Mouse (Mus musculus): ENCODE measurements around the gene Fgfr2. TPM values are rescaled to one million over a fixed set of nuclear protein-coding genes. Genes with fewer than 3 reads are reported as not detected.
A peak's percentile ranks its signal among the peaks of the same experiment; 100 is the strongest.

Fgfr2 gene
- total RNA-seq, 1 experiment, result 37.5 TPM

DNA sequence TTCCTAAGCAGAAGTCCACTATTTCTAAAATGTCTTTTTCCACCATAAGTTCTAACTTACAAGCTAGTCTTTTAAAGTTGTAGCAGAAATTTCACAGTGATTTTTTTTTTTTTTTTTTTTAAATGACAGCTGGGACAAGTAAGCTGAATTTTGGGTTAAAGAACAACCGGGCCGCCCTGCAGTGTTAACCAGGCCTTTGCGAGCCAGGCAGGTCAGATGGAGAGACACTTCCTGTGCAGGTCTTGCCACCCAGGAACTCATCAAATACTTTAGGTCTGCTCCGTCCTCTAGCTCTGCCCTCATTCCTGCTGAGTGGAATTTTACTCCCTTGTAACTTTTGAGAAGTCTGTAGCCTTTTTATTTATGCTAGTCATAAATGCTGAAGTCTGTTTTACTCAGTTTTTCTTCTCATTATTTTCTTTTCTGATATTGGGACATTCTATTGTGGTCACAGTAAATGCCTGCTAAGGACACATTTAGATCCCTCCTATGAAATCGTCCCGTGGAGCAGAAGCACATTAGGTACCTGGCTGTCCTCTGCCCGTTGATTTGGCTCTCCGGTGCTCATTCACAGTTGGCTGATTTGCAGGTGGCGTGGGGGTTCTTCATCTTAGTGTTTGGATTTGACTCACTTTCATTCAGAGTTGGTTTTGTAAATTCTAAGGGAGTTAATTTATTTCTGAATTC, 2228.1 kb downstream of the Fgfr2 start:
- Histone ChIP-seq H3K36me3 (ENCODE audit: control insufficient read depth, insufficient read depth, low read length, poor library complexity, severe bottlenecking) (peaks cover 14% of the 10 kb centered on the region; the same call in 1 of the 2 replicates), H3K9ac (ENCODE audit: insufficient read depth, low read depth, low read length, poor library complexity, severe bottlenecking) (no peak overlapping the region), H3K27ac (ENCODE audit: insufficient read depth, low read depth, low read length, poor library complexity, severe bottlenecking) (no peak overlapping the region), H3K4me3 (ENCODE audit: insufficient read depth in 1 of 2, low read depth in 1 of 2, low read length in 2 of 2, poor library complexity in 1 of 2, severe bottlenecking in 1 of 2) (no peak overlapping the region), H3K4me1 (ENCODE audit: control insufficient read depth in 2 of 2, insufficient read depth in 2 of 2, low read length in 2 of 2, poor library complexity in 1 of 2) (peaks cover 3 to 6% of the 10 kb centered on the region in 2 experiments), H3K9me3 (ENCODE audit: control insufficient read depth, insufficient read depth, low read depth, low read length) (no peaks in the 10 kb centered on the region)
- DNase-seq (ENCODE audit: low read depth, low spot score), result no peak
- in situ Hi-C loops (cut with MboI; ENCODE audit: low sequenced_read_pairs in 2 of 2, unreplicated experiment in 2 of 2), result no loop called here
- TF ChIP-seq ZNF384 (IDR thresholded peaks at IDR 0.05; ENCODE audit: low read depth, low read length) (no peak), CHD2 (IDR thresholded peaks at IDR 0.05; ENCODE audit: low read depth, low read length) (no peak), MAFK (IDR thresholded peaks at IDR 0.05; ENCODE audit: insufficient read depth, low read depth, low read length) (no peak), ZC3H11A (IDR thresholded peaks at IDR 0.05; ENCODE audit: borderline replicate concordance, low read depth, low read length) (no peak), HCFC1 (IDR thresholded peaks at IDR 0.05; ENCODE audit: borderline replicate concordance, insufficient read depth, low read length) (no peak)

GRCm38 (mm10) chr7:130892973-130893372, 2230.2 kb downstream of the Fgfr2 start:
- Histone ChIP-seq H3K36me3 (ENCODE audit: control insufficient read depth, insufficient read depth, low read length, poor library complexity, severe bottlenecking) (peaks cover 14% of the 10 kb centered on the region; the same call in 1 of the 2 replicates), H3K27ac (ENCODE audit: insufficient read depth, low read depth, low read length, poor library complexity, severe bottlenecking) (peak overlapping the region; percentile 18; the same call in 1 of the 2 replicates), H3K9me3 (ENCODE audit: control insufficient read depth, insufficient read depth, low read depth, low read length) (no peaks in the 10 kb centered on the region), H3K4me3 (ENCODE audit: insufficient read depth in 1 of 2, low read depth in 1 of 2, low read length in 2 of 2, poor library complexity in 1 of 2, severe bottlenecking in 1 of 2) (no peak overlapping the region), H3K4me1 (ENCODE audit: control insufficient read depth in 2 of 2, insufficient read depth in 2 of 2, low read length in 2 of 2, poor library complexity in 1 of 2) (peaks cover 7 to 12% of the 10 kb centered on the region in 2 experiments), H3K9ac (ENCODE audit: insufficient read depth, low read depth, low read length, poor library complexity, severe bottlenecking) (no peak overlapping the region)
- in situ Hi-C loops (cut with MboI; ENCODE audit: low sequenced_read_pairs in 2 of 2, unreplicated experiment in 2 of 2), result no loop called here
- TF ChIP-seq CHD2 (IDR thresholded peaks at IDR 0.05; ENCODE audit: low read depth, low read length) (no peak), ZC3H11A (IDR thresholded peaks at IDR 0.05; ENCODE audit: borderline replicate concordance, low read depth, low read length) (no peak), HCFC1 (IDR thresholded peaks at IDR 0.05; ENCODE audit: borderline replicate concordance, insufficient read depth, low read length) (no peak)
- no peak for DNase-seq (ENCODE audit: low read depth, low spot score)

DNA sequence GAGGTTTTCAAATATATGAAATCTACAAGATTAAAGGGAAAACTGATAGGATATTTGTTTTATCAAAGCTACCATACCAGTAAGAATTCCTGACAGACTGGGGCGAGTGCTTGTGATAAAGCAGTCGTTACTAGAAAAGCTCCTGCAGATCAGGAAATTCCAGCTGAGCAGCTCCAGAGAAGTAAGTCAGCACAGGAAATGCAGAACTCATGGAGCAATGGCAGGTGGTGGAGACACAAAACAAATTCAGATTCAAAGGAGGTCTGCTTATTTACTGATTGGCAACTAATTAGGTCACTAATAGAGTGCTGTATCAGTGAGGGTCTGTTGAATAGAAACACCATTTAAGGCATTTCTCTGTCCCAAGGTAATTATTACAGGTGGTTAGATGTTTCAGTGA, 2232.3 kb downstream of the Fgfr2 start:
- TF ChIP-seq MAFK (IDR thresholded peaks at IDR 0.05; ENCODE audit: insufficient read depth, low read depth, low read length) (no peak), ZNF384 (IDR thresholded peaks at IDR 0.05; ENCODE audit: low read depth, low read length) (no peak), HCFC1 (IDR thresholded peaks at IDR 0.05; ENCODE audit: borderline replicate concordance, insufficient read depth, low read length) (no peak), CHD2 (IDR thresholded peaks at IDR 0.05; ENCODE audit: low read depth, low read length) (no peak), ZC3H11A (IDR thresholded peaks at IDR 0.05; ENCODE audit: borderline replicate concordance, low read depth, low read length) (no peak)
- Histone ChIP-seq H3K4me1 (ENCODE audit: control insufficient read depth in 2 of 2, insufficient read depth in 2 of 2, low read length in 2 of 2, poor library complexity in 1 of 2) (peaks cover 19 to 20% of the 10 kb centered on the region in 2 experiments), H3K27ac (ENCODE audit: insufficient read depth, low read depth, low read length, poor library complexity, severe bottlenecking) (peak overlapping the region; percentile 80; the same call in 1 of the 2 replicates), H3K9me3 (ENCODE audit: control insufficient read depth, insufficient read depth, low read depth, low read length) (no peaks in the 10 kb centered on the region), H3K9ac (ENCODE audit: insufficient read depth, low read depth, low read length, poor library complexity, severe bottlenecking) (no peak overlapping the region), H3K36me3 (ENCODE audit: control insufficient read depth, insufficient read depth, low read length, poor library complexity, severe bottlenecking) (peaks cover 15% of the 10 kb centered on the region; the same call in 1 of the 2 replicates), H3K4me3 (ENCODE audit: insufficient read depth in 1 of 2, low read depth in 1 of 2, low read length in 2 of 2, poor library complexity in 1 of 2, severe bottlenecking in 1 of 2) (no peak overlapping the region)
- no peak for DNase-seq (ENCODE audit: low read depth, low spot score)
- in situ Hi-C loops (cut with MboI; ENCODE audit: low sequenced_read_pairs in 2 of 2, unreplicated experiment in 2 of 2), result no loop called here

DNA sequence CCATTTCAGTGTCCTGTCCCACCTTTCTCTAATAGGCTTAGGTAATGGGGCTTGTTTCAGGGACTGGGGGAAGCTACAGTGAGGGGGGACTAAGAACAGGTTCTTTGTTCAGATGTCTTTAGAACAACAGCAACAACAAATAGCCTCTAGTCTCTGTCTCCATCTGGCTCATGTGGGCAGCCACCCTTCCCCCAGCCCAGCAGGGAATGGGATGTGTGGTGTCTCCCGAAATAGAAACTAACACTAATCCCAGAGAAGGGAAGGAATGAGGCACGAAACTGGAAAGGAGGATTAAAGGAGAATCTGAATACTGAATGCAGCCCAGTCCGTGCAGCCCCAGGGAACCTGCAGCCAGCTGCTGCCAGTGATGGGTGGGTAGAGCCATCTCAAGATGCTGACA, 2235.2 kb downstream of the Fgfr2 start:
- no peak for TF ChIP-seq CHD2 (IDR thresholded peaks at IDR 0.05; ENCODE audit: low read depth, low read length)
- no peak for TF ChIP-seq HCFC1 (IDR thresholded peaks at IDR 0.05; ENCODE audit: borderline replicate concordance, insufficient read depth, low read length)
- TF ChIP-seq ZNF384 (IDR thresholded peaks at IDR 0.05; ENCODE audit: low read depth, low read length), result no peak
- TF ChIP-seq MAFK (IDR thresholded peaks at IDR 0.05; ENCODE audit: insufficient read depth, low read depth, low read length), result no peak
- no peak for TF ChIP-seq ZC3H11A (IDR thresholded peaks at IDR 0.05; ENCODE audit: borderline replicate concordance, low read depth, low read length)
- in situ Hi-C loops (cut with MboI; ENCODE audit: low sequenced_read_pairs in 2 of 2, unreplicated experiment in 2 of 2), result no loop called here
- Histone ChIP-seq H3K9ac (ENCODE audit: insufficient read depth, low read depth, low read length, poor library complexity, severe bottlenecking) (no peak overlapping the region), H3K9me3 (ENCODE audit: control insufficient read depth, insufficient read depth, low read depth, low read length) (no peaks in the 10 kb centered on the region), H3K27ac (ENCODE audit: insufficient read depth, low read depth, low read length, poor library complexity, severe bottlenecking) (peak overlapping the region; percentile 69), H3K36me3 (ENCODE audit: control insufficient read depth, insufficient read depth, low read length, poor library complexity, severe bottlenecking) (peaks cover 11% of the 10 kb centered on the region), H3K4me3 (ENCODE audit: insufficient read depth in 1 of 2, low read depth in 1 of 2, low read length in 2 of 2, poor library complexity in 1 of 2, severe bottlenecking in 1 of 2) (no peak overlapping the region), H3K4me1 (ENCODE audit: control insufficient read depth in 2 of 2, insufficient read depth in 2 of 2, low read length in 2 of 2, poor library complexity in 1 of 2) (peaks cover 19 to 21% of the 10 kb centered on the region in 2 experiments)
- no peak for DNase-seq (ENCODE audit: low read depth, low spot score)
